Mouse (Mus musculus): ENCODE measurements at regions not wholly inside any gene's neighbourhood (a gene's known extent, or its start where the extent isn't known, plus 50 kb on each side); places are given as distances from the start of the nearest gene placed in this dataset.
A peak's percentile ranks its signal among the peaks of the same experiment; 100 is the strongest.

- H3K4me1 ChIP-seq (replicated peaks; ENCODE audit: control insufficient read depth, insufficient read depth, low read length) = no peaks in the 10 kb centered on the region
- no peak for ATAC-seq (ENCODE audit: low FRiP score)
- no peaks in the 10 kb centered on the region for H3K36me3 ChIP-seq (ENCODE audit: control insufficient read depth, insufficient read depth, low read length)
- no peak overlapping the region for H3K27ac ChIP-seq (ENCODE audit: low read depth, low read length)
- no peak overlapping the region for H3K4me3 ChIP-seq (ENCODE audit: low read depth, low read length)
- no peaks in the 10 kb centered on the region for H3K9me3 ChIP-seq (ENCODE audit: control insufficient read depth, low read length)
- H3K4me2 ChIP-seq (replicated peaks; ENCODE audit: low read depth, low read length) = no peak overlapping the region
- WGBS = 44% methylated on average over 2 of the region's 2 CpGs
- DNase-seq (ENCODE audit: low spot score) = peak; percentile 10
- no peak overlapping the region for H3K9ac ChIP-seq (ENCODE audit: low read depth, low read length)
- H3K27me3 ChIP-seq (ENCODE audit: control insufficient read depth, insufficient read depth, low read length) = no peaks in the 10 kb centered on the region
These were observed 372.1 kb upstream of the Fam92a start for GRCm38 (mm10) chr4:12543906-12544305.

GRCm38 (mm10) chr4:12541508-12541907 is 369.7 kb upstream of the Fam92a start:
- H3K27ac ChIP-seq (ENCODE audit: low read depth, low read length) = no peak overlapping the region
- no peaks in the 10 kb centered on the region for H3K4me1 ChIP-seq (replicated peaks; ENCODE audit: control insufficient read depth, insufficient read depth, low read length)
- 89% methylated on average over 1 of the region's 1 CpGs for WGBS

GRCm38 (mm10) chr4:12539184-12539791 is 367.5 kb upstream of the Fam92a start:
- WGBS = 31% methylated on average over 4 of the region's 4 CpGs
- H3K27ac ChIP-seq (ENCODE audit: low read depth, low read length) = peak overlapping the region; percentile 63
- no peaks in the 10 kb centered on the region for H3K4me1 ChIP-seq (replicated peaks; ENCODE audit: control insufficient read depth, insufficient read depth, low read length)
- DNase-seq (ENCODE audit: low spot score) (peak; percentile 49), ATAC-seq (ENCODE audit: low FRiP score) (peak; percentile 69)
- H3K9me3 ChIP-seq (ENCODE audit: control insufficient read depth, low read length) = no peaks in the 10 kb centered on the region
- H3K36me3 ChIP-seq (ENCODE audit: control insufficient read depth, insufficient read depth, low read length) = no peaks in the 10 kb centered on the region
- H3K9ac ChIP-seq (ENCODE audit: low read depth, low read length) = peak overlapping the region; percentile 21
- H3K4me2 ChIP-seq (replicated peaks; ENCODE audit: low read depth, low read length) = no peak overlapping the region
- H3K4me3 ChIP-seq (ENCODE audit: low read depth, low read length) = no peak overlapping the region
- H3K27me3 ChIP-seq (ENCODE audit: control insufficient read depth, insufficient read depth, low read length) = no peaks in the 10 kb centered on the region

More at GRCm38 (mm10) chr4:12541508-12541907, 369.7 kb upstream of the Fam92a start:
- Histone ChIP-seq H3K9ac (ENCODE audit: low read depth, low read length) (no peak overlapping the region), H3K27me3 (ENCODE audit: control insufficient read depth, insufficient read depth, low read length) (no peaks in the 10 kb centered on the region), H3K4me2 (replicated peaks; ENCODE audit: low read depth, low read length) (no peak overlapping the region), H3K4me3 (ENCODE audit: low read depth, low read length) (no peak overlapping the region), H3K9me3 (ENCODE audit: control insufficient read depth, low read length) (no peaks in the 10 kb centered on the region), H3K36me3 (ENCODE audit: control insufficient read depth, insufficient read depth, low read length) (no peaks in the 10 kb centered on the region)
- no peak for DNase-seq (ENCODE audit: low spot score)
- no peak for ATAC-seq (ENCODE audit: low FRiP score)

GRCm38 (mm10) chr4:12538694-12539121 is 366.9 kb upstream of the Fam92a start:
- Histone ChIP-seq H3K27me3 (ENCODE audit: control insufficient read depth, insufficient read depth, low read length) (no peaks in the 10 kb centered on the region), H3K4me1 (replicated peaks; ENCODE audit: control insufficient read depth, insufficient read depth, low read length) (no peaks in the 10 kb centered on the region), H3K9me3 (ENCODE audit: control insufficient read depth, low read length) (no peaks in the 10 kb centered on the region), H3K9ac (ENCODE audit: low read depth, low read length) (peak overlapping the region; percentile 21), H3K4me3 (ENCODE audit: low read depth, low read length) (no peak overlapping the region), H3K27ac (ENCODE audit: low read depth, low read length) (peak overlapping the region; percentile 63), H3K4me2 (replicated peaks; ENCODE audit: low read depth, low read length) (no peak overlapping the region), H3K36me3 (ENCODE audit: control insufficient read depth, insufficient read depth, low read length) (no peaks in the 10 kb centered on the region)
- peak; percentile 83 for ATAC-seq (ENCODE audit: low FRiP score)
- WGBS = 12% methylated on average over 4 of the region's 4 CpGs
- peak; percentile 78 for DNase-seq (ENCODE audit: low spot score)

GRCm38 (mm10) chr4:12538043-12538442 is 366.2 kb upstream of the Fam92a start:
- Histone ChIP-seq H3K27ac (ENCODE audit: low read depth, low read length) (no peak overlapping the region), H3K4me1 (replicated peaks; ENCODE audit: control insufficient read depth, insufficient read depth, low read length) (no peaks in the 10 kb centered on the region), H3K27me3 (ENCODE audit: control insufficient read depth, insufficient read depth, low read length) (no peaks in the 10 kb centered on the region), H3K4me3 (ENCODE audit: low read depth, low read length) (no peak overlapping the region), H3K9me3 (ENCODE audit: control insufficient read depth, low read length) (no peaks in the 10 kb centered on the region), H3K4me2 (replicated peaks; ENCODE audit: low read depth, low read length) (no peak overlapping the region), H3K36me3 (ENCODE audit: control insufficient read depth, insufficient read depth, low read length) (no peaks in the 10 kb centered on the region), H3K9ac (ENCODE audit: low read depth, low read length) (no peak overlapping the region)
- DNase-seq (ENCODE audit: low spot score) (no peak), ATAC-seq (ENCODE audit: low FRiP score) (no peak)
- WGBS = 76% methylated on average over 5 of the region's 5 CpGs

GRCm38 (mm10) chr4:12534151-12534550 is 362.3 kb upstream of the Fam92a start:
- H3K9ac ChIP-seq (ENCODE audit: low read depth, low read length) = no peak overlapping the region
- H3K9me3 ChIP-seq (ENCODE audit: control insufficient read depth, low read length) = no peaks in the 10 kb centered on the region
- 16% methylated on average over 2 of the region's 2 CpGs for WGBS
- H3K4me2 ChIP-seq (replicated peaks; ENCODE audit: low read depth, low read length) = no peak overlapping the region
- ATAC-seq (ENCODE audit: low FRiP score) = peak; percentile 64; the same call in 1 of the 2 replicates
- no peak overlapping the region for H3K4me3 ChIP-seq (ENCODE audit: low read depth, low read length)
- peak; percentile 26 for DNase-seq (ENCODE audit: low spot score)
- no peaks in the 10 kb centered on the region for H3K4me1 ChIP-seq (replicated peaks; ENCODE audit: control insufficient read depth, insufficient read depth, low read length)
- no peaks in the 10 kb centered on the region for H3K27me3 ChIP-seq (ENCODE audit: control insufficient read depth, insufficient read depth, low read length)
- H3K27ac ChIP-seq (ENCODE audit: low read depth, low read length) = peak overlapping the region; percentile 53; the same call in 1 of the 2 replicates
- no peaks in the 10 kb centered on the region for H3K36me3 ChIP-seq (ENCODE audit: control insufficient read depth, insufficient read depth, low read length)

- no peaks in the 10 kb centered on the region for H3K4me1 ChIP-seq (replicated peaks; ENCODE audit: control insufficient read depth, insufficient read depth, low read length)
- no peak for ATAC-seq (ENCODE audit: low FRiP score)
- H3K4me2 ChIP-seq (replicated peaks; ENCODE audit: low read depth, low read length) = no peak overlapping the region
- no peaks in the 10 kb centered on the region for H3K36me3 ChIP-seq (ENCODE audit: control insufficient read depth, insufficient read depth, low read length)
- no peaks in the 10 kb centered on the region for H3K9me3 ChIP-seq (ENCODE audit: control insufficient read depth, low read length)
- H3K27ac ChIP-seq (ENCODE audit: low read depth, low read length) = no peak overlapping the region
- DNase-seq (ENCODE audit: low spot score) = no peak
- 77% methylated on average over 4 of the region's 4 CpGs for WGBS
- no peak overlapping the region for H3K4me3 ChIP-seq (ENCODE audit: low read depth, low read length)
- H3K9ac ChIP-seq (ENCODE audit: low read depth, low read length) = no peak overlapping the region
- no peaks in the 10 kb centered on the region for H3K27me3 ChIP-seq (ENCODE audit: control insufficient read depth, insufficient read depth, low read length)
These were observed 361.1 kb upstream of the Fam92a start for GRCm38 (mm10) chr4:12532961-12533360.

- WGBS = 66% methylated on average over 7 of the region's 7 CpGs
- DNase-seq (ENCODE audit: low spot score) (no peak), ATAC-seq (ENCODE audit: low FRiP score) (no peak)
- no peaks in the 10 kb centered on the region for H3K4me1 ChIP-seq (replicated peaks; ENCODE audit: control insufficient read depth, insufficient read depth, low read length)
- H3K9me3 ChIP-seq (ENCODE audit: control insufficient read depth, low read length) = no peaks in the 10 kb centered on the region
- H3K27ac ChIP-seq (ENCODE audit: low read depth, low read length) = no peak overlapping the region
- no peak overlapping the region for H3K9ac ChIP-seq (ENCODE audit: low read depth, low read length)
- H3K4me3 ChIP-seq (ENCODE audit: low read depth, low read length) = no peak overlapping the region
- H3K4me2 ChIP-seq (replicated peaks; ENCODE audit: low read depth, low read length) = no peak overlapping the region
- H3K27me3 ChIP-seq (ENCODE audit: control insufficient read depth, insufficient read depth, low read length) = no peaks in the 10 kb centered on the region
- H3K36me3 ChIP-seq (ENCODE audit: control insufficient read depth, insufficient read depth, low read length) = no peaks in the 10 kb centered on the region
These were observed 350.5 kb upstream of the Fam92a start for GRCm38 (mm10) chr4:12522358-12522757.

- H3K27me3 ChIP-seq (ENCODE audit: control insufficient read depth, insufficient read depth, low read length) = no peaks in the 10 kb centered on the region
- WGBS = 92% methylated on average over 7 of the region's 7 CpGs
These were observed 349.4 kb upstream of the Fam92a start for GRCm38 (mm10) chr4:12521246-12521645.

More at GRCm38 (mm10) chr4:12521246-12521645, 349.4 kb upstream of the Fam92a start:
- ATAC-seq (ENCODE audit: low FRiP score) (no peak), DNase-seq (ENCODE audit: low spot score) (no peak)
- Histone ChIP-seq H3K9ac (ENCODE audit: low read depth, low read length) (no peak overlapping the region), H3K4me1 (replicated peaks; ENCODE audit: control insufficient read depth, insufficient read depth, low read length) (no peaks in the 10 kb centered on the region), H3K9me3 (ENCODE audit: control insufficient read depth, low read length) (no peaks in the 10 kb centered on the region), H3K4me3 (ENCODE audit: low read depth, low read length) (no peak overlapping the region), H3K4me2 (replicated peaks; ENCODE audit: low read depth, low read length) (no peak overlapping the region), H3K36me3 (ENCODE audit: control insufficient read depth, insufficient read depth, low read length) (no peaks in the 10 kb centered on the region), H3K27ac (ENCODE audit: low read depth, low read length) (no peak overlapping the region)
